Mouse (Mus musculus) testis, postnatal 10 days (tissue): ENCODE results near the gene Ccdc74a.
A peak's percentile ranks its signal among the peaks of the same experiment; 100 is the strongest.

Source experiments
- DNase-seq: peaks from one replicate; pipeline ENCODE4 v3.0.0; 2021; ENCODE audit warnings: low spot score

The Ccdc74a gene

GRCm38 (mm10) chr16:17642311-17642710 is 4.0 kb upstream of the Ccdc74a start:
- peak; percentile 37 for DNase-seq

GRCm38 (mm10) chr16:17643437-17643990 is 2.8 kb upstream of the Ccdc74a start:
- no peak for DNase-seq

- no peak for DNase-seq
Observed at GRCm38 (mm10) chr16:17647156-17647555, 886 bp downstream of the Ccdc74a start.

GRCm38 (mm10) chr16:17647566-17648340 is 1.5 kb downstream of the Ccdc74a start:
- no peak for DNase-seq

- DNase-seq, result no peak
Observed at GRCm38 (mm10) chr16:17649925-17650605, 3.8 kb downstream of the Ccdc74a start.

- no peak for DNase-seq
Observed at GRCm38 (mm10) chr16:17650711-17651110, 4.4 kb downstream of the Ccdc74a start.

GRCm38 (mm10) chr16:17652607-17653006 is 6.3 kb downstream of the Ccdc74a start:
- DNase-seq, result no peak

GRCm38 (mm10) chr16:17653601-17654000 is 7.3 kb downstream of the Ccdc74a start:
- DNase-seq, result no peak

- no peak for DNase-seq
Observed at GRCm38 (mm10) chr16:17654188-17654795, 8.0 kb downstream of the Ccdc74a start.

GRCm38 (mm10) chr16:17656212-17656871 is 10.1 kb downstream of the Ccdc74a start:
- DNase-seq, result no peak

GRCm38 (mm10) chr16:17665568-17665967 is 19.3 kb downstream of the Ccdc74a start:
- DNase-seq, result no peak

- no peak for DNase-seq
Observed at GRCm38 (mm10) chr16:17669886-17670285, 23.6 kb downstream of the Ccdc74a start.

GRCm38 (mm10) chr16:17694860-17695259 is 48.6 kb downstream of the Ccdc74a start:
- DNase-seq, result no peak
